Mouse (Mus musculus): ENCODE measurements around the gene Klc4. TPM values are rescaled to one million over a fixed set of nuclear protein-coding genes. Genes with fewer than 3 reads are reported as not detected.

The Klc4 gene
- polyA plus RNA-seq, 1 experiment from 2014 or later = 42.4 TPM

GRCm38 (mm10) chr17:46650232-46651031 is 4.6 kb upstream of the Klc4 start, which contains the start of gene Cul7:
Gene Cul7 (plus strand): TSS chr17:46650337.
- Histone ChIP-seq H3K4me3 (replicated peaks) (peak within 1 kb of the TSS; percentile 74), H3K9me3 (replicated peaks) (no peaks in the 10 kb centered on the region), H3K36me3 (peaks cover 40% of the 10 kb centered on the region), H3K27ac (peak within 1 kb of the TSS; percentile 98), H3K9ac (peak within 1 kb of the TSS; percentile 80), H3K4me2 (peak within 1 kb of the TSS; percentile 80), H3K27me3 (no peaks in the 10 kb centered on the region), H3K4me1 (peaks cover 48% of the 10 kb centered on the region)
- WGBS = 1% methylated on average over 55 of the region's 58 CpGs
- ATAC-seq (replicated peaks; ENCODE audit: low FRiP score) = peak; percentile 94

- Histone ChIP-seq H3K27ac (peak overlapping the region; percentile 98), H3K4me2 (peak overlapping the region; percentile 80), H3K9ac (peak overlapping the region; percentile 24), H3K4me3 (replicated peaks) (peak overlapping the region; percentile 74), H3K4me1 (peaks cover 53% of the 10 kb centered on the region), H3K9me3 (replicated peaks) (no peaks in the 10 kb centered on the region), H3K36me3 (peaks cover 36% of the 10 kb centered on the region), H3K27me3 (no peaks in the 10 kb centered on the region)
- 28% methylated on average over 15 of the region's 15 CpGs for WGBS
- no peak for ATAC-seq (replicated peaks; ENCODE audit: low FRiP score)
Observed at GRCm38 (mm10) chr17:46649811-46650210, 4.0 kb upstream of the Klc4 start.

- H3K9ac ChIP-seq = no peak overlapping the region
- ATAC-seq (replicated peaks; ENCODE audit: low FRiP score) = no peak
- H3K4me2 ChIP-seq = no peak overlapping the region
- H3K27me3 ChIP-seq = no peaks in the 10 kb centered on the region
- H3K9me3 ChIP-seq (replicated peaks) = no peaks in the 10 kb centered on the region
- peaks cover 56% of the 10 kb centered on the region for H3K4me1 ChIP-seq
- H3K4me3 ChIP-seq (replicated peaks) = no peak overlapping the region
- peaks cover 22% of the 10 kb centered on the region for H3K36me3 ChIP-seq
- no peak overlapping the region for H3K27ac ChIP-seq
- WGBS = 89% methylated on average over 9 of the region's 9 CpGs
Observed at GRCm38 (mm10) chr17:46648436-46648835, 2.6 kb upstream of the Klc4 start.

GRCm38 (mm10) chr17:46647279-46647678 is 1.5 kb upstream of the Klc4 start:
- no peaks in the 10 kb centered on the region for H3K27me3 ChIP-seq
- no peaks in the 10 kb centered on the region for H3K9me3 ChIP-seq (replicated peaks)
- no peak overlapping the region for H3K9ac ChIP-seq
- peak overlapping the region; percentile 89 for H3K4me3 ChIP-seq (replicated peaks)
- H3K27ac ChIP-seq = no peak overlapping the region
- H3K4me2 ChIP-seq = peak overlapping the region; percentile 76; the same call in 1 of the 2 replicates
- H3K36me3 ChIP-seq = peaks cover 17% of the 10 kb centered on the region
- H3K4me1 ChIP-seq = peaks cover 46% of the 10 kb centered on the region
- 91% methylated on average over 7 of the region's 7 CpGs for WGBS
- no peak for ATAC-seq (replicated peaks; ENCODE audit: low FRiP score)

GRCm38 (mm10) chr17:46646322-46646662 is 470 bp upstream of the Klc4 start:
- peak overlapping the region; percentile 76 for H3K4me2 ChIP-seq
- H3K9me3 ChIP-seq (replicated peaks) = no peaks in the 10 kb centered on the region
- peak overlapping the region; percentile 89 for H3K4me3 ChIP-seq (replicated peaks)
- WGBS = under 1% methylated on average over 19 of the region's 19 CpGs
- no peaks in the 10 kb centered on the region for H3K27me3 ChIP-seq
- H3K27ac ChIP-seq = peak overlapping the region; percentile 84
- peaks cover 36% of the 10 kb centered on the region for H3K4me1 ChIP-seq
- H3K36me3 ChIP-seq = peaks cover 27% of the 10 kb centered on the region
- H3K9ac ChIP-seq = peak overlapping the region; percentile 78
- no peak for ATAC-seq (replicated peaks; ENCODE audit: low FRiP score)

- ATAC-seq (replicated peaks; ENCODE audit: low FRiP score) = peak; percentile 30
- Histone ChIP-seq H3K4me2 (peak overlapping the region; percentile 93), H3K27ac (peak overlapping the region; percentile 85), H3K4me3 (replicated peaks) (peak overlapping the region; percentile 89), H3K9me3 (replicated peaks) (no peaks in the 10 kb centered on the region), H3K27me3 (no peaks in the 10 kb centered on the region), H3K9ac (peak overlapping the region; percentile 71), H3K36me3 (peaks cover 40% of the 10 kb centered on the region), H3K4me1 (peaks cover 32% of the 10 kb centered on the region)
- WGBS = 3% methylated on average over 11 of the region's 11 CpGs
Observed at GRCm38 (mm10) chr17:46644916-46645475, 826 bp downstream of the Klc4 start.

GRCm38 (mm10) chr17:46644152-46644805 is 1.5 kb downstream of the Klc4 start:
- Histone ChIP-seq H3K9me3 (replicated peaks) (no peaks in the 10 kb centered on the region), H3K36me3 (peaks cover 46% of the 10 kb centered on the region), H3K9ac (peak overlapping the region; percentile 71; the same call in 1 of the 2 replicates), H3K27me3 (no peaks in the 10 kb centered on the region), H3K4me1 (peaks cover 32% of the 10 kb centered on the region), H3K27ac (peak overlapping the region; percentile 85), H3K4me3 (replicated peaks) (peak overlapping the region; percentile 89), H3K4me2 (peak overlapping the region; percentile 93)
- ATAC-seq (replicated peaks; ENCODE audit: low FRiP score) = no peak
- 81% methylated on average over 12 of the region's 12 CpGs for WGBS

- ATAC-seq (replicated peaks; ENCODE audit: low FRiP score) = no peak
- Histone ChIP-seq H3K4me2 (no peak overlapping the region), H3K36me3 (peaks cover 39% of the 10 kb centered on the region), H3K4me1 (peaks cover 34% of the 10 kb centered on the region), H3K9me3 (replicated peaks) (no peaks in the 10 kb centered on the region), H3K27ac (no peak overlapping the region), H3K4me3 (replicated peaks) (no peak overlapping the region), H3K27me3 (no peaks in the 10 kb centered on the region), H3K9ac (no peak overlapping the region)
- 90% methylated on average over 17 of the region's 17 CpGs for WGBS
Observed at GRCm38 (mm10) chr17:46642060-46642459, 3.8 kb downstream of the Klc4 start.

- 56% methylated on average over 9 of the region's 9 CpGs for WGBS
- Histone ChIP-seq H3K27me3 (no peaks in the 10 kb centered on the region), H3K27ac (peak overlapping the region; percentile 1; the same call in 1 of the 2 replicates)
Observed at GRCm38 (mm10) chr17:46639929-46640328, 5.9 kb downstream of the Klc4 start.

GRCm38 (mm10) chr17:46636831-46637523 is 8.8 kb downstream of the Klc4 start:
- no peak overlapping the region for H3K9ac ChIP-seq
- no peaks in the 10 kb centered on the region for H3K27me3 ChIP-seq
- peak overlapping the region; percentile 15; the same call in 1 of the 2 replicates for H3K4me3 ChIP-seq (replicated peaks)
- peak overlapping the region; percentile 50 for H3K4me2 ChIP-seq
- ATAC-seq (replicated peaks; ENCODE audit: low FRiP score) = 0 out of 2 replicates have a peak, but pooled peaks have one; percentile 17
- peaks cover 65% of the 10 kb centered on the region for H3K36me3 ChIP-seq
- H3K4me1 ChIP-seq = peaks cover 21% of the 10 kb centered on the region
- no peaks in the 10 kb centered on the region for H3K9me3 ChIP-seq (replicated peaks)
- H3K27ac ChIP-seq = no peak overlapping the region
- 15% methylated on average over 15 of the region's 15 CpGs for WGBS

More at GRCm38 (mm10) chr17:46639929-46640328, 5.9 kb downstream of the Klc4 start:
- no peak for ATAC-seq (replicated peaks; ENCODE audit: low FRiP score)
- Histone ChIP-seq H3K9me3 (replicated peaks) (no peaks in the 10 kb centered on the region), H3K4me2 (no peak overlapping the region), H3K36me3 (peaks cover 47% of the 10 kb centered on the region), H3K4me3 (replicated peaks) (no peak overlapping the region), H3K9ac (no peak overlapping the region), H3K4me1 (peaks cover 31% of the 10 kb centered on the region)

- 10% methylated on average over 11 of the region's 12 CpGs for WGBS
- Histone ChIP-seq H3K27me3 (no peaks in the 10 kb centered on the region), H3K9me3 (replicated peaks) (no peaks in the 10 kb centered on the region), H3K27ac (peak overlapping the region; percentile 98), H3K9ac (peak overlapping the region; percentile 99; the same call in 1 of the 2 replicates), H3K36me3 (peaks cover 30% of the 10 kb centered on the region; the same call in 1 of the 2 replicates), H3K4me2 (peak overlapping the region; percentile 71), H3K4me1 (peaks cover 59% of the 10 kb centered on the region), H3K4me3 (replicated peaks) (peak overlapping the region; percentile 89)
- peak; percentile 88 for ATAC-seq (replicated peaks; ENCODE audit: low FRiP score)
Observed at GRCm38 (mm10) chr17:46629685-46630441, 16.0 kb downstream of the Klc4 start.

Measured in kidney, embryonic 15.5 days (tissue).